Mouse (Mus musculus) brain, embryonic 18.5 days (tissue): ENCODE measurements around the gene Agxt2.

ENCODE experiments used
- DNase-seq: peaks from one replicate; pipeline ENCODE4 v3.0.0-alpha.2; 2012; ENCODE audit warnings: low read depth, low spot score

Gene Agxt2

DNA sequence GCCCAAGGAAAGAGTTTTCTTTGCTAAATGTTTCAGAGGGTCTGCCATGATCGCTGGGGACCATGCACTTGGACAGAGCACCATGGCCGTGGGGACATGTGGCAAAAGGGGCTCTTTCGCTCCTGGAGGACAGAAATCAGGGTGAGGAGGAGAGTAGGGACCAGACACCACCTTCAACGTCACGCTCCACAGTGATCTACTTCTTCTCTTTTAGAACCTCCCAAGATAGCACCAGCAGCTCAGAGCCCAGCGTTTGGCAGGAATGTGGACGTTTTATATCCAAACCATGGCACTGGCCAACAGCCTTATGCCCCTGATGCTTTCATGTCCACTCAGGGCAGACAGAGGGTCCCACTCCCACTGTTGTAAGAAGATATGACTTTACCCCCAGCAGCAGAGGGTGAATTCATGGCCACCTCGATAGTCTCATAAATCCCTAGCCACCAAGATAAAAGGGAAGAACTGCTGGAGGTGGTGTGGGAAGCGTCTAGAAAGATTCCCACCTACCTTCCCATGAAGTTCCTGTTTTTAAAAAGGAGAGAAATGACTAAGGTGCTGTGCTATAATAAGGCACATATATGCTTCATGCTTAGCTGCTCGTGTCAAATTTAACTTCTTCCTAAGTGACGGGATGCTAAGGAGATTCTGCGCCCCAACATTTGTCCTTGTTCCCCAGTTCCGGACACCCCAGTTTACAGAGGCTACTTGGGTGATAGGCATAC is 68.4 kb downstream of the Agxt2 start:
- DNase-seq, result no peak

DNA sequence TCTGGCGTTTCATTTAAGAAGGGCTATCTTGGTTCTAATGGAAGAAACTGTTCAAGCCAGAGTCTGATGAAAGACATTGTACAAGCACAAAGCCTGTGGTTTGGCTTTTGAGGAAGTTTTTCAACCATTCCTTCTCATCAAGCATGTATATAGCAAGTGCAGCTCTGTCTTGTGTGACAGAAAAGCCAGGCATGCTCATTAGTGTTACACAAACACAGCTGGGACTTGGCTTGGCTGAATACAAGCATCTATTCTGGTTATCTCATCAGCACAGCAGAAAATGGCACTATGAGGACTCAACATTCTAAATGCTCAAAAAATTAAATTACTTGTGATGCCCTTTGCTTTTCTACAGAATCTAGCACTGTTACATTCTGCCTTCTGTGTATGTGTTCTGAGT is 78.6 kb downstream of the Agxt2 start:
- DNase-seq, result no peak

DNA sequence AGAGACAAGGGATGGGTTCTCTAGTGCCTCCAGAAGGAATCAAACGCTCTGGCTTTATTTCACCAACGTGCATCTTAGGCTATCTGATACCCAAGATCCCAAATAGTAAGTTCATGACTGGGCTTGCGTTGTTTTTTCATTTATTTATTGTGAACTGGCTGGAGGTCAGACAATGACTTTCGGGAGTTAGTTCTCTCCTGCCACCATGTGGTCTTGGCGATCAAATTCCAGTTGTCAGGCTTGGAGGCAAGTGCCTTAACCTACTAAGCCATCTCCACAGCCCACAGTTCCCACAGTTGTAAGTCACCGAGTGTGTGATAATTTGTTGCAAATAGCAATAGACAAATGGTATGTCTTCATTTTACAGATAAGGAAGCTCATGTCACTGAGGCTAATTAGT is 81.6 kb downstream of the Agxt2 start:
- DNase-seq, result no peak

DNA sequence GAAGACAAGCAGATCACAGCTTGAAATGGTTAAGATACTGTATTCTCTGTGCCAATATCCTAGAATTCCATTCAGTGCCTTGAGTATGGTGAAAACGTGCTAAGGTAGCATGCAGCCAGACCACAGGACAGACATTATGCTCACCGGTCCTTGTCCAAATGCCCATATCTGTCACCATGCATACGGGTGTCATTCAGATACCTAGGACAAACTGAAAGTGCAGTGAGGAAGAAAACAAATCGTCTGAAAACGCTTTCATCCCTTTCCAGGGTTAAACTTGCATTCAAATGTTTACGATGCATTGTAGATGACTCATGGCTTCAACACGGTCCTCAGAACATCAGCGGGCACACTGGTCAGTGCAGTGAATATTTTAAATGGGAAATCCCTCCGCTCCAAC is 83.2 kb downstream of the Agxt2 start:
- DNase-seq, result no peak

DNA sequence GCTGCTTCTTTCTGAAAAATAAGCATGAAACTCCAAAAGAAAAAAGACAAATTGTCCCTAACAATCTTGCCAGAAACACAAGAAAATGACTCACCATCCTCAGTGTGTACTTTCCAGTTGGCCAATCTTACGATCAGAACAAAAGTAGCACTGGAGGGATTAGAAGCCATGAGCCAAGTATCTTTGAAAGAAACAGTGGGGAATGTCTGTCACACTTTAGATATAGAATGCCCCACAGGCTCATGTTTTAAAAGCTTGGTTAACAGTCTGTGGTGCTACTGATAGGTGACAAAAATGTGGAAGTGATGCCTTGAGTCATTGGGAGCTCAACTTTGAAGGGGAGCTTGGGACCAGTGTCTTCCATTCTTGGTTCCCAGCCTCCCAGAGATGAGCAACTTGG is 83.9 kb downstream of the Agxt2 start:
- DNase-seq, result no peak

DNA sequence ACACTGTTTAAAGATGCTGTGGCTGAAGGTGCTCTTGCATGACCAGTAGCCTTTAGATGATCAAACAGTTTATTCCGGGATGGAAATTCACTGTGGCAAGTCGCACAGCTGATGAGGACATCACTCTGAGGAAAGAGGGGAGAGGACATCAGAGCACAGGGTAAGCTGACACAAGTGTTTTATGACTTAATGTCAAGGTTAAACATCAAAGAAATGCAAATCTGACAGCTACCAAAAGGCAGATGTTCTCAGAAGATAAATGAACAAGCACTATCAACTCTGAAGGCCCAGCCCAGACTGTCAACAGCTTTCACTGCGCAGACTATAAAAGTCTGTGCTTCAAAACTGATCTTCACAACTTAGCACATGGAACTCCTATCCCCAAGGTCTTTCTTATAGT is 88.8 kb downstream of the Agxt2 start:
- no peak for DNase-seq
